Mouse (Mus musculus): ENCODE measurements around the gene Elmo3. TPM values are rescaled to one million over a fixed set of nuclear protein-coding genes. Genes with fewer than 3 reads are reported as not detected.

The Elmo3 gene
- polyA plus RNA-seq, 1 experiment: 11.5 TPM

- Histone ChIP-seq H3K27ac (ENCODE audit: control insufficient read depth, insufficient read depth, low read depth, low read length, poor library complexity) (peak overlapping the region; percentile 9; the same call in 1 of the 2 replicates), H3K4me1 (ENCODE audit: control insufficient read depth, insufficient read depth, low read length) (no peaks in the 10 kb centered on the region; the same call in 1 of the 2 replicates), H3K4me3 (replicated peaks; ENCODE audit: control insufficient read depth, low read depth, low read length) (no peak overlapping the region)
- no peak for TF ChIP-seq POLR2A (IDR thresholded peaks at IDR 0.05; ENCODE audit: borderline replicate concordance, control insufficient read depth, low read depth, low read length)
- no peak for TF ChIP-seq CTCF (IDR thresholded peaks at IDR 0.05; ENCODE audit: control insufficient read depth, insufficient read depth, low read length)
- 5% methylated on average over 4 of the region's 4 CpGs for WGBS
These were observed 33.6 kb downstream of the Elmo3 start for GRCm38 (mm10) chr8:105338992-105339391.

- Histone ChIP-seq H3K27ac (ENCODE audit: control insufficient read depth, insufficient read depth, low read depth, low read length, poor library complexity) (no peak overlapping the region), H3K4me3 (replicated peaks; ENCODE audit: control insufficient read depth, low read depth, low read length) (no peak overlapping the region), H3K4me1 (ENCODE audit: control insufficient read depth, insufficient read depth, low read length) (no peaks in the 10 kb centered on the region; the same call in 1 of the 2 replicates)
- 36% methylated on average over 6 of the region's 6 CpGs for WGBS
- TF ChIP-seq CTCF (IDR thresholded peaks at IDR 0.05; ENCODE audit: control insufficient read depth, insufficient read depth, low read length) (no peak), POLR2A (IDR thresholded peaks at IDR 0.05; ENCODE audit: borderline replicate concordance, control insufficient read depth, low read depth, low read length) (no peak)
These were observed 34.7 kb downstream of the Elmo3 start for GRCm38 (mm10) chr8:105339886-105340635.

DNA sequence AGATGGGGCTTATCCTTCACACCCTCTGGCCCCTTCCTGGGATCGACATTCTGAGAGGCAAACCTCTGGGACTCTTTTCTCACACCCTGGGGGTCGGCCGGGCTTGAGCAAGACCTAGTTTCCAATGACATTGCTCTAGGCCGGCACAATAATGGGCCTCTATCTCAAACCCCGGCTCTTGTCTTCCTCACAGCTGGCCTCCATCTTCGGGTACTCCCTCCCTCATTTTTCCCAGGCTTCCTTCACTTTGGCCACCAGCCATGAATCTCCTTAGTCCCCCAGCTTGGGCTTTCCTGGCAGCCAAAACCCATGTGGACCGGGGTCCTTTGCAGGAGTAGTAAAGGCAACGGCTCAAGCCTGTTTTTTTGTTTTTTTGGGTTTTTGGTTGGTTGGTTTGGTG lies 36.0 kb downstream of the Elmo3 start:
- Histone ChIP-seq H3K27ac (ENCODE audit: control insufficient read depth, insufficient read depth, low read depth, low read length, poor library complexity) (no peak overlapping the region), H3K4me3 (replicated peaks; ENCODE audit: control insufficient read depth, low read depth, low read length) (no peak overlapping the region), H3K4me1 (ENCODE audit: control insufficient read depth, insufficient read depth, low read length) (no peaks in the 10 kb centered on the region; the same call in 1 of the 2 replicates)
- WGBS: 80% methylated on average over 8 of the region's 8 CpGs
- TF ChIP-seq CTCF (IDR thresholded peaks at IDR 0.05; ENCODE audit: control insufficient read depth, insufficient read depth, low read length) (no peak), POLR2A (IDR thresholded peaks at IDR 0.05; ENCODE audit: borderline replicate concordance, control insufficient read depth, low read depth, low read length) (no peak)

DNA sequence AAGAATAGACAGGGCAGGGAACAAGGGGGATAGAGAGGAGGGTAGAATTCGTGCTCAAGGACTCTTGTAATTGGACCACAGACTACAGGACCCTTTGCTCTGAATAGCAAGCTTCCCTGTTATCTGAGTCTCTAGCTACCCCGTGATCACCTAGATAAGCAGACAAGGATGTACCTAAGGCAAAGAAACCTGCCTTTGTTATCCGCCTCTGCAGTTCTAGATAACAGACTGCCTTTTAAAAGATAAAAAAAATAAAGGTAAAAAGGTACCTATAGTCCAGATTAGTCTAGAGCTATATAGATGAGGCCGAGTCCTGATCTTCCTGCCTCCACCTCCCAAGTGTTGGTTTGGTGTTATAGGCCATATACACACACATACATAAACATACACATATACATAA lies 37.4 kb downstream of the Elmo3 start:
- Histone ChIP-seq H3K4me1 (ENCODE audit: control insufficient read depth, insufficient read depth, low read length) (no peaks in the 10 kb centered on the region; the same call in 1 of the 2 replicates), H3K4me3 (replicated peaks; ENCODE audit: control insufficient read depth, low read depth, low read length) (no peak overlapping the region), H3K27ac (ENCODE audit: control insufficient read depth, insufficient read depth, low read depth, low read length, poor library complexity) (no peak overlapping the region)
- 74% methylated on average over 4 of the region's 4 CpGs for WGBS
- TF ChIP-seq CTCF (IDR thresholded peaks at IDR 0.05; ENCODE audit: control insufficient read depth, insufficient read depth, low read length) (no peak), POLR2A (IDR thresholded peaks at IDR 0.05; ENCODE audit: borderline replicate concordance, control insufficient read depth, low read depth, low read length) (no peak)

DNA sequence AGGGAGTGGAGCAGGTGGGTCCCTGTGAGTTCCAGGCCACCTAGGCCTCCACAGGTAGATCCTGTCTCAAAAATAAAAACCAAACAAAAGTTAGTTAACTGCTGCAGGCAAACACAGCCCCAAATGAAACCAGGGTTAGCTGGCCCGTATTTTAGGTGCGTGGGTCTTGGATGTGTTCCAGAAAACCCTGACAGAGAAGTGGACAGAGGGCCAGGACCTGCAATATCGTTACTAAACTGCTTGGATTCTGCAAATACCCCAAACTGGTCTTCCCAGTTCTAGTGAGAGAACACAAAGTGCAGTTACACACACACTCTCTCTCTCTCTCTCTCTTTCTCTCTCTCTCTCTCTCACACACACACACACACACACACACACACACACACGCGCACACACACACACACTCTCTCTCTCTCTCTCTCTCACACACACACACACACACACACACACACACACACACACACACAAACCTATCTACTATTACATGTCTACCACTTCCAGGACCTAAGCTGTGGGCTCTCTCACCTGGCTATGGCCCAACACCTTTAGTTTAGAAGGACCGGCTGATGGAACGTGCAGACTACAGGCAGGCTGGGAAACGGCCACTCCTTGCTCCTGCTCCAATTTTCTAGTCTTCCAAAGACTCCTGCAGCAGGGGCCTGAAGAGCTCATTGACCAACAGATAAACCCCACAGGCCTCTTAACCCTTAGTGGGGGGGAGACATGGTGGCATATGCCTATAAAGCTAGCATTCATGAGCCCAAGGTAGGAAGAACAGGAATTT lies 38.6 kb downstream of the Elmo3 start:
- H3K27ac ChIP-seq (ENCODE audit: control insufficient read depth, insufficient read depth, low read depth, low read length, poor library complexity): no peak overlapping the region
- H3K4me3 ChIP-seq (replicated peaks; ENCODE audit: control insufficient read depth, low read depth, low read length): no peak overlapping the region
- no peak for TF ChIP-seq CTCF (IDR thresholded peaks at IDR 0.05; ENCODE audit: control insufficient read depth, insufficient read depth, low read length)
- no peak for TF ChIP-seq POLR2A (IDR thresholded peaks at IDR 0.05; ENCODE audit: borderline replicate concordance, control insufficient read depth, low read depth, low read length)
- 60% methylated on average over 8 of the region's 8 CpGs for WGBS
- H3K4me1 ChIP-seq (ENCODE audit: control insufficient read depth, insufficient read depth, low read length): no peaks in the 10 kb centered on the region; the same call in 1 of the 2 replicates

DNA sequence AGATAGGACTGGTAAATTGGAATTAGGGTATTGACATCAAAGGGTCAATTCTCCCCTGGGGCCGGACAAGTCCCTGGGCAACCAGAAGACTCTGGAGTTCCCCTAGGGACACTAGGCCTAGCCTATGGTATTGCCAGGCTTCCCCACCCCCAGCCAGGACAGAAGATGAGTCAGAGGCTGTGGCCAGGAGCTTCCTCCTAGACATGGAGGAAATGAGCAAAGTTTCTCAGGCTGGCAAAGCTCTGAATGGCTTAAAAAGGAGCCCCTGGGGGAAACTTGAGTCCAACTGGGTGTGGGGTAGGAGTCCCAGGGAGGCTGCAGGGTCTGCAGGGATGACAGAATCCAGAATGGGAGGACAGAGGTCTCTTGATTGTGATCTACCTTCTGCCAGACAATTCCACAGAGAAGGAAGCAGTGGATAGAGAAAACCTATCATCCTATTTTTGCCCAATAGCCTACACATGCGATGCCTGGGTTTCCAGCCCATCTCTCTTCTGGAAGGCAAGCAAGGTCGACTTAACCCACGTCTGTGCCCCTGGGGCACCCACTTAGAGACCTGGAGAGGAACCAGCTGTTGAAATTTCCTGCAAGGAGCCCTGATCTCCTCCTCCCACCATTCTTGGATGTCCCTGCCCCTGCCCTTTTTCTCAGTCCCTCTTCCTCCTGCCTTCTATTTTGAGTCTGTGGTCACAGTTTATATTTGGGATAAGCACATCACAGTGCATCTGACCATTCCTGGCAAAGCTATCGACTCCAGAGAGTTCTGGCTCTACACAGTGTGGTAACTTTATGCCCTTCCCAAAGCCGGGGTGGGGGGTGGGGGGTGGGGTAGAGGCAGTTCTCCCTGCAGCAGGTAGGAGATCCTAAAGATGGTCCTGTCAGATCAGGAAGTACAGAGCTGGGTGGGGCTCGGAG lies 39.9 kb downstream of the Elmo3 start:
- H3K4me3 ChIP-seq (replicated peaks; ENCODE audit: control insufficient read depth, low read depth, low read length): no peak overlapping the region
- peak overlapping the region; percentile 57 for H3K27ac ChIP-seq (ENCODE audit: control insufficient read depth, insufficient read depth, low read depth, low read length, poor library complexity)
- WGBS: 31% methylated on average over 7 of the region's 7 CpGs
- TF ChIP-seq CTCF (IDR thresholded peaks at IDR 0.05; ENCODE audit: control insufficient read depth, insufficient read depth, low read length) (no peak), POLR2A (IDR thresholded peaks at IDR 0.05; ENCODE audit: borderline replicate concordance, control insufficient read depth, low read depth, low read length) (no peak)
- no peaks in the 10 kb centered on the region; the same call in 1 of the 2 replicates for H3K4me1 ChIP-seq (ENCODE audit: control insufficient read depth, insufficient read depth, low read length)

GRCm38 (mm10) chr8:105346611-105347427 lies 41.4 kb downstream of the Elmo3 start:
- whole genome bisulfite sequencing: 7% methylated on average over 34 of the region's 34 CpGs
- no peak for TF ChIP-seq POLR2A (IDR thresholded peaks at IDR 0.05; ENCODE audit: borderline replicate concordance, control insufficient read depth, low read depth, low read length)
- TF ChIP-seq CTCF (IDR thresholded peaks at IDR 0.05; ENCODE audit: control insufficient read depth, insufficient read depth, low read length): no peak
- H3K27ac ChIP-seq (ENCODE audit: control insufficient read depth, insufficient read depth, low read depth, low read length, poor library complexity): no peak overlapping the region; the same call in 1 of the 2 replicates
- H3K4me1 ChIP-seq (ENCODE audit: control insufficient read depth, insufficient read depth, low read length): no peaks in the 10 kb centered on the region; the same call in 1 of the 2 replicates
- H3K4me3 ChIP-seq (replicated peaks; ENCODE audit: control insufficient read depth, low read depth, low read length): peak overlapping the region; percentile 91
